Mouse (Mus musculus) olfactory bulb, adult 2 months (tissue): Measurements from ENCODE around the gene Msh5.

Source experiments
- CTCF ChIP-seq: fragments of 200-500 bp; IDR thresholded peaks from 2 replicates; pipeline ENCODE4 v1.5.1; 2012; ENCODE audit warnings: low read depth, mild to moderate bottlenecking, low read length, moderate library complexity; ENCODE audit not compliant: insufficient read depth
- POLR2A ChIP-seq: fragments of 200-500 bp; IDR thresholded peaks from 2 replicates; pipeline ENCODE4 v1.6.1; 2012; ENCODE audit warnings: mild to moderate bottlenecking, low read depth, low read length, moderate library complexity; ENCODE audit not compliant: insufficient read depth

DNA sequence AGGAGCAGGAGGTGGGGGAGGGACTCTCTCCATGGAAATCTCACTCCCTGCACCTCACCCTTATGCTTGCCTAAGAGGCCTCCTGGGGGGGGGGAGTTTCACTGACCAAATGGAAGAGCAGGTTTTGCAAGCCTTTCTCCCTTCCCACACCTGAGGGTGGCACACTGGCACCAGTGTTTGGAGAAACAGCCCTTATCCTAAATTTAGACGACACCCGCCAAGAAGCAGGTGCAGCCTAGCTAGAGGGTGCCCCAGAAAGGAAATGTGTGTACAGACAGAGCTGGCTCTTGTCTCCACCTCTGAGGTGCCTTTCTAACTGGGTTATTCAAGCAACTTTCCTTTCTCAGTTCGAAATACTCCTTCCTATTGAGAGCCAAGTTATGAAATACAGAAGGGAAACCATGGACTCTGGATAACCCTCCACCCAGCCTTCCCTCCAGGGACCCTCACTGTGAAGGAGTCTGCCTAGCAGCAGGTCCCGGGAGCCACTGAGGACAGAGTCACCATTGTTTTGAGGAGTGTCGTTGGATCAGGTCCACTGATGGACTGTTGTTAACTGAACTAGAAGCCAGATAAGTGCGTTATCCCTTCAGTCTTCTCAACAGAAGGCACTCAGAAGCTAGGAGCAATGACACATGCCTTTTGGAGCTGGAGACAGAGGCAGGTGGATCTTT, 24.1 kb upstream of the Msh5 start:
- no peak for TF ChIP-seq POLR2A
- no peak for TF ChIP-seq CTCF
